Mouse (Mus musculus) C2C12 (cell line): ENCODE results near the gene Vps13d. TPM values are rescaled to one million over a fixed set of nuclear protein-coding genes. Genes with fewer than 3 reads are reported as not detected.

ENCODE experiments used
- H3K27me3 ChIP-seq: one replicate; pipeline ENCODE4 v1.6.1; 2011; ENCODE audit not compliant: control insufficient read depth, insufficient read depth, insufficient read length
- H3K36me3 ChIP-seq: one replicate; pipeline ENCODE4 v1.6.1; 2011; ENCODE audit not compliant: control insufficient read depth, insufficient read depth
- H3K4me3 ChIP-seq: one replicate; pipeline ENCODE4 v1.5.1; 2011; ENCODE audit warnings: mild to moderate bottlenecking, control low read depth; ENCODE audit not compliant: poor library complexity, insufficient read depth, severe bottlenecking
- H3K79me2 ChIP-seq: one replicate; pipeline ENCODE4 v1.6.1; 2011; ENCODE audit not compliant: control insufficient read depth, insufficient read depth
- H3K79me3 ChIP-seq: one replicate; pipeline ENCODE4 v1.6.1; 2011; ENCODE audit warnings: low read depth, control low read depth
- H3ac ChIP-seq: one replicate; pipeline ENCODE3; 2011; ENCODE audit warnings: low read depth; ENCODE audit not compliant: control insufficient read depth, insufficient read length
- CEBPB ChIP-seq: IDR thresholded peaks from one replicate; pipeline ENCODE4 v1.6.1; 2011; ENCODE audit warnings: low read depth, mild to moderate bottlenecking, control low read depth, moderate library complexity
- CTCF ChIP-seq: IDR thresholded peaks from one replicate; pipeline ENCODE4 v1.5.1; 2011; ENCODE audit not compliant: control insufficient read depth, insufficient read depth, insufficient read length
- FOSL1 ChIP-seq: IDR thresholded peaks from one replicate; pipeline ENCODE4 v1.8.0; 2011; ENCODE audit warnings: mild to moderate bottlenecking, low read length; ENCODE audit not compliant: poor library complexity, insufficient read depth, severe bottlenecking
- MAX ChIP-seq: IDR thresholded peaks from one replicate; pipeline ENCODE4 v1.6.1; 2011; ENCODE audit warnings: mild to moderate bottlenecking, control low read depth
- MYOD1 ChIP-seq: IDR thresholded peaks from one replicate; pipeline ENCODE4 v1.6.1; 2011; ENCODE audit warnings: low read depth; ENCODE audit not compliant: control insufficient read depth, insufficient read length
- MYOG ChIP-seq: IDR thresholded peaks from one replicate; pipeline ENCODE4 v1.6.1; 2011; ENCODE audit not compliant: control insufficient read depth, insufficient read length; ENCODE audit errors: extremely low read depth
- USF1 ChIP-seq: IDR thresholded peaks from one replicate; pipeline ENCODE4 v1.6.1; 2011; ENCODE audit warnings: low read depth, mild to moderate bottlenecking, control low read depth, moderate library complexity
- polyA plus RNA-seq: library from polyadenylated mRNA; unstranded; fragments of >200 nt; fragmentation: generic; extraction: Trizol; gene quantifications from one replicate; pipeline ENCODE4 v1.2.1, GENCODE M21; 2012; ENCODE audit warnings: missing spikeins

The Vps13d gene
- polyA plus RNA-seq, 1 experiment = 6.0 TPM

- H3K36me3 ChIP-seq = peaks cover 34% of the 10 kb centered on the region
- H3K4me3 ChIP-seq = no peak overlapping the region
- no peak overlapping the region for H3ac ChIP-seq
- no peaks in the 10 kb centered on the region for H3K79me2 ChIP-seq
- H3K79me3 ChIP-seq = no peaks in the 10 kb centered on the region
- TF ChIP-seq MYOG (no peak), CEBPB (no peak), MYOD1 (no peak), CTCF (no peak), FOSL1 (no peak), MAX (no peak), USF1 (no peak)
- no peaks in the 10 kb centered on the region for H3K27me3 ChIP-seq
These were observed 43.7 kb downstream of the Vps13d start for GRCm38 (mm10) chr4:145151103-145151486.

- no peaks in the 10 kb centered on the region for H3K27me3 ChIP-seq
- H3ac ChIP-seq = no peak overlapping the region
- H3K4me3 ChIP-seq = no peak overlapping the region
- H3K36me3 ChIP-seq = peaks cover 33% of the 10 kb centered on the region
- TF ChIP-seq MYOG = no peak
- TF ChIP-seq MYOD1 = no peak
- no peak for TF ChIP-seq CEBPB
- TF ChIP-seq MAX = no peak
- no peak for TF ChIP-seq USF1
- no peak for TF ChIP-seq FOSL1
- no peak for TF ChIP-seq CTCF
- H3K79me3 ChIP-seq = no peaks in the 10 kb centered on the region
- H3K79me2 ChIP-seq = no peaks in the 10 kb centered on the region
These were observed 44.3 kb downstream of the Vps13d start for GRCm38 (mm10) chr4:145150345-145151102.

- no peaks in the 10 kb centered on the region for H3K79me3 ChIP-seq
- H3K36me3 ChIP-seq = peaks cover 24% of the 10 kb centered on the region
- no peaks in the 10 kb centered on the region for H3K27me3 ChIP-seq
- TF ChIP-seq USF1 = no peak
- TF ChIP-seq CEBPB = no peak
- TF ChIP-seq MAX = no peak
- no peak for TF ChIP-seq MYOG
- no peak for TF ChIP-seq FOSL1
- TF ChIP-seq CTCF = no peak
- no peak for TF ChIP-seq MYOD1
- no peaks in the 10 kb centered on the region for H3K79me2 ChIP-seq
- H3ac ChIP-seq = no peak overlapping the region
- H3K4me3 ChIP-seq = no peak overlapping the region
These were observed 47.5 kb downstream of the Vps13d start for GRCm38 (mm10) chr4:145147006-145147961.

DNA sequence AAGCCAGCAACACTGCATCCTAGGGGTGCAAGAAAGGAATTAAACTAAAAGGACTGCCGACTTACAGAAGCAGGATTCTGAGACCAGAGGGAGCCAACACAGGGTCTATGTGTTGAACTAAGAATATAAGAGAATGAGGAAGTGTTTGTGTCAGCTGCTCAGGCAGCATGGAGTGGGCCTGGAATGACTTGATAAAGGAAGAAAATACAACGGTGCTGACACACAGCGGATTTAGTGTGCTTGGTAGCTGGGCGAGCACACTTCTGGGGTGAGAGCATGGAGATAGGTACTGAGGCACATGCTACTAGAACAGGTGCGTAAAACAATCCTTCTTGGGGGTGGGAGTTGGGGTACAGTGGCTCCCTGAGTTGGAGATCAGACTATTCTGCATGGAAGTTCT lies 51.3 kb downstream of the Vps13d start:
- H3K27me3 ChIP-seq = no peaks in the 10 kb centered on the region
- H3ac ChIP-seq = no peak overlapping the region
- peaks cover 39% of the 10 kb centered on the region for H3K36me3 ChIP-seq
- no peaks in the 10 kb centered on the region for H3K79me3 ChIP-seq
- no peak overlapping the region for H3K4me3 ChIP-seq
- TF ChIP-seq CEBPB = no peak
- no peak for TF ChIP-seq FOSL1
- no peak for TF ChIP-seq MYOD1
- no peak for TF ChIP-seq MAX
- TF ChIP-seq CTCF = no peak
- TF ChIP-seq MYOG = no peak
- no peaks in the 10 kb centered on the region for H3K79me2 ChIP-seq

GRCm38 (mm10) chr4:145136705-145137104 lies 58.1 kb downstream of the Vps13d start:
- Histone ChIP-seq H3ac (no peak overlapping the region), H3K79me3 (no peaks in the 10 kb centered on the region), H3K36me3 (peaks cover 27% of the 10 kb centered on the region), H3K27me3 (no peaks in the 10 kb centered on the region), H3K79me2 (no peaks in the 10 kb centered on the region), H3K4me3 (no peak overlapping the region)
- no peak for TF ChIP-seq MYOD1
- no peak for TF ChIP-seq MYOG
- no peak for TF ChIP-seq CTCF
- TF ChIP-seq CEBPB = no peak
